Mouse (Mus musculus) limb, embryonic 15.5 days (tissue): ENCODE data around the gene Rep15. TPM values are rescaled to one million over a fixed set of nuclear protein-coding genes. Genes with fewer than 3 reads are reported as not detected.

Experiments
- ATAC-seq: fragments of 200-750 bp; cut with Nextera tagmentation; 2 replicates; pipeline ENCODE4 v1.8.0; 2017; ENCODE audit warnings: low read depth, moderate TSS enrichment; ENCODE audit not compliant: insufficient number of reproducible peaks, low FRiP score, low TSS enrichment
- H3K27ac ChIP-seq: fragments of 300-500 bp; sonication (generic); 2 replicates; pipeline ENCODE4 v1.5.1; 2015; ENCODE audit warnings: moderate library complexity, mild to moderate bottlenecking, inconsistent platforms
- H3K27me3 ChIP-seq: fragments of 300-500 bp; sonication (generic); 2 replicates; pipeline ENCODE4 v1.6.1; 2015; ENCODE audit warnings: inconsistent platforms
- H3K36me3 ChIP-seq: fragments of 300-500 bp; sonication (generic); 2 replicates; pipeline ENCODE4 v1.6.1; 2015; ENCODE audit warnings: inconsistent platforms
- H3K4me1 ChIP-seq: fragments of 300-500 bp; sonication (generic); 2 replicates; pipeline ENCODE4 v1.6.1; 2015; ENCODE audit warnings: inconsistent platforms
- H3K4me2 ChIP-seq: fragments of 300-500 bp; sonication (generic); 2 replicates; pipeline ENCODE4 v1.6.1; 2015; ENCODE audit warnings: mild to moderate bottlenecking, inconsistent platforms
- H3K4me3 ChIP-seq: fragments of 300-500 bp; sonication (generic); 2 replicates; pipeline ENCODE4 v1.5.1; 2015; ENCODE audit warnings: mild to moderate bottlenecking, inconsistent platforms
- H3K9ac ChIP-seq: fragments of 300-500 bp; sonication (generic); 2 replicates; pipeline ENCODE4 v1.6.1; 2015; ENCODE audit warnings: inconsistent platforms
- H3K9me3 ChIP-seq: fragments of 300-500 bp; sonication (generic); 2 replicates; pipeline ENCODE4 v1.6.1; 2016; ENCODE audit warnings: inconsistent platforms
- WGBS: fragments of 180-500 bp; shearing (Covaris S2); methylation state at CpG from one replicate; pipeline ENCODE4 v1.1.7; 2015; 5-methylcytosine and 5-hydroxymethylcytosine counted together
- polyA plus RNA-seq: library from polyadenylated mRNA; unstranded; fragments of >200 nt; fragmentation: Nextera tagmentation; extraction: Ambion mirVana; gene quantifications from 2 replicates; pipeline ENCODE4 v1.2.1, GENCODE M21; 2015

Gene Rep15
- polyA plus RNA-seq = 0.98 and 1.2 TPM in 2 replicates

GRCm38 (mm10) chr6:147032303-147032925 is at the start of gene Rep15:
Gene Rep15, plus strand, starts transcription at chr6:147032584.
- ATAC-seq = no peak
- H3K4me3 ChIP-seq = no peak within 1 kb of the TSS
- WGBS = 53% methylated on average over 13 of the region's 13 CpGs

GRCm38 (mm10) chr6:146984569-146984968 is 47.8 kb upstream of the Rep15 start:
- no peak overlapping the region for H3K4me2 ChIP-seq
- no peaks in the 10 kb centered on the region; the same call in 1 of the 2 replicates for H3K36me3 ChIP-seq
- H3K4me1 ChIP-seq = peaks cover 11% of the 10 kb centered on the region
- no peaks in the 10 kb centered on the region for H3K27me3 ChIP-seq
- no peak overlapping the region for H3K4me3 ChIP-seq
- 53% methylated on average over 3 of the region's 3 CpGs for WGBS
- no peak overlapping the region for H3K9ac ChIP-seq
- 0 out of 2 replicates have a peak overlapping the region, but pooled peaks have one; percentile 1 for H3K27ac ChIP-seq
- H3K9me3 ChIP-seq = no peaks in the 10 kb centered on the region
- no peak for ATAC-seq

More at GRCm38 (mm10) chr6:147032303-147032925, at the start of gene Rep15:
- H3K4me2 ChIP-seq = no peak within 1 kb of the TSS
- no peaks in the 10 kb centered on the region for H3K4me1 ChIP-seq
- H3K9me3 ChIP-seq = no peaks in the 10 kb centered on the region
- no peaks in the 10 kb centered on the region for H3K27me3 ChIP-seq
- no peak within 1 kb of the TSS for H3K9ac ChIP-seq
- no peak within 1 kb of the TSS for H3K27ac ChIP-seq
- peaks cover 58% of the 10 kb centered on the region for H3K36me3 ChIP-seq

- H3K4me1 ChIP-seq = no peaks in the 10 kb centered on the region
- H3K36me3 ChIP-seq = peaks cover 32% of the 10 kb centered on the region
- no peak overlapping the region for H3K4me3 ChIP-seq
- H3K27me3 ChIP-seq = no peaks in the 10 kb centered on the region
- H3K27ac ChIP-seq = no peak overlapping the region
- no peak overlapping the region for H3K4me2 ChIP-seq
- H3K9me3 ChIP-seq = no peaks in the 10 kb centered on the region
- H3K9ac ChIP-seq = no peak overlapping the region
- ATAC-seq = no peak
- 42% methylated on average over 5 of the region's 5 CpGs for WGBS
These were observed 38.1 kb upstream of the Rep15 start for GRCm38 (mm10) chr6:146994236-146994635.

- H3K4me1 ChIP-seq = no peaks in the 10 kb centered on the region
- no peaks in the 10 kb centered on the region for H3K9me3 ChIP-seq
- H3K27ac ChIP-seq = no peak overlapping the region
- no peaks in the 10 kb centered on the region for H3K27me3 ChIP-seq
- no peak overlapping the region for H3K9ac ChIP-seq
- peaks cover 42% of the 10 kb centered on the region for H3K36me3 ChIP-seq
- 85% methylated on average over 2 of the region's 2 CpGs for WGBS
- no peak overlapping the region for H3K4me2 ChIP-seq
- H3K4me3 ChIP-seq = no peak overlapping the region
- ATAC-seq = no peak
These were observed 37.0 kb upstream of the Rep15 start for GRCm38 (mm10) chr6:146995391-146995790.

GRCm38 (mm10) chr6:146995878-146996277 is 36.5 kb upstream of the Rep15 start:
- Histone ChIP-seq H3K4me1 (no peaks in the 10 kb centered on the region), H3K27me3 (no peaks in the 10 kb centered on the region), H3K4me3 (no peak overlapping the region), H3K9ac (no peak overlapping the region), H3K27ac (no peak overlapping the region), H3K36me3 (peaks cover 47% of the 10 kb centered on the region), H3K4me2 (no peak overlapping the region), H3K9me3 (no peaks in the 10 kb centered on the region)
- 85% methylated on average over 6 of the region's 6 CpGs for WGBS
- ATAC-seq = no peak

GRCm38 (mm10) chr6:146997006-146997405 is 35.4 kb upstream of the Rep15 start:
- ATAC-seq = no peak
- Histone ChIP-seq H3K27me3 (no peaks in the 10 kb centered on the region), H3K9ac (no peak overlapping the region), H3K4me1 (no peaks in the 10 kb centered on the region), H3K4me3 (no peak overlapping the region), H3K9me3 (no peaks in the 10 kb centered on the region), H3K27ac (no peak overlapping the region), H3K36me3 (peaks cover 58% of the 10 kb centered on the region), H3K4me2 (no peak overlapping the region)
- 85% methylated on average over 6 of the region's 6 CpGs for WGBS

- ATAC-seq = no peak
- Histone ChIP-seq H3K4me2 (no peak overlapping the region), H3K36me3 (peaks cover 63% of the 10 kb centered on the region), H3K4me3 (no peak overlapping the region), H3K9ac (no peak overlapping the region), H3K9me3 (no peaks in the 10 kb centered on the region), H3K4me1 (no peaks in the 10 kb centered on the region), H3K27ac (no peak overlapping the region), H3K27me3 (no peaks in the 10 kb centered on the region)
- WGBS = 88% methylated on average over 4 of the region's 4 CpGs
These were observed 33.7 kb upstream of the Rep15 start for GRCm38 (mm10) chr6:146998710-146999109.

- WGBS = 87% methylated on average over 9 of the region's 9 CpGs
- H3K27me3 ChIP-seq = no peaks in the 10 kb centered on the region
- H3K9me3 ChIP-seq = no peaks in the 10 kb centered on the region
- no peak overlapping the region for H3K4me2 ChIP-seq
- no peak overlapping the region for H3K9ac ChIP-seq
- ATAC-seq = no peak
- no peaks in the 10 kb centered on the region for H3K4me1 ChIP-seq
- H3K27ac ChIP-seq = no peak overlapping the region
- no peak overlapping the region for H3K4me3 ChIP-seq
- H3K36me3 ChIP-seq = peaks cover 69% of the 10 kb centered on the region
These were observed 33.1 kb upstream of the Rep15 start for GRCm38 (mm10) chr6:146999302-146999701.

GRCm38 (mm10) chr6:146999755-147000154 is 32.6 kb upstream of the Rep15 start:
- Histone ChIP-seq H3K4me1 (no peaks in the 10 kb centered on the region), H3K27ac (no peak overlapping the region), H3K27me3 (no peaks in the 10 kb centered on the region), H3K4me2 (no peak overlapping the region), H3K9me3 (no peaks in the 10 kb centered on the region), H3K4me3 (no peak overlapping the region), H3K9ac (no peak overlapping the region), H3K36me3 (peaks cover 69% of the 10 kb centered on the region)
- 54% methylated on average over 2 of the region's 2 CpGs for WGBS
- ATAC-seq = no peak

GRCm38 (mm10) chr6:147008148-147008547 is 24.2 kb upstream of the Rep15 start:
- no peak for ATAC-seq
- 64% methylated on average over 3 of the region's 3 CpGs for WGBS
- Histone ChIP-seq H3K27me3 (no peaks in the 10 kb centered on the region), H3K36me3 (peaks cover 46% of the 10 kb centered on the region), H3K27ac (no peak overlapping the region), H3K9me3 (no peaks in the 10 kb centered on the region), H3K4me2 (no peak overlapping the region), H3K4me3 (no peak overlapping the region), H3K9ac (no peak overlapping the region), H3K4me1 (no peaks in the 10 kb centered on the region)

- H3K9me3 ChIP-seq = no peaks in the 10 kb centered on the region
- H3K4me2 ChIP-seq = no peak overlapping the region
- peaks cover 56% of the 10 kb centered on the region for H3K36me3 ChIP-seq
- no peaks in the 10 kb centered on the region for H3K27me3 ChIP-seq
- H3K4me1 ChIP-seq = no peaks in the 10 kb centered on the region
- ATAC-seq = no peak
- H3K27ac ChIP-seq = no peak overlapping the region
- WGBS = 66% methylated on average over 6 of the region's 6 CpGs
- no peak overlapping the region for H3K4me3 ChIP-seq
- no peak overlapping the region for H3K9ac ChIP-seq
These were observed 22.0 kb upstream of the Rep15 start for GRCm38 (mm10) chr6:147010358-147010757.

GRCm38 (mm10) chr6:147010811-147011520 is 21.4 kb upstream of the Rep15 start:
- Histone ChIP-seq H3K4me2 (no peak overlapping the region), H3K9ac (no peak overlapping the region), H3K36me3 (peaks cover 58% of the 10 kb centered on the region), H3K4me3 (no peak overlapping the region), H3K9me3 (no peaks in the 10 kb centered on the region), H3K27me3 (no peaks in the 10 kb centered on the region), H3K27ac (0 out of 2 replicates have a peak overlapping the region, but pooled peaks have one; percentile 23), H3K4me1 (no peaks in the 10 kb centered on the region)
- no peak for ATAC-seq
- 69% methylated on average over 15 of the region's 15 CpGs for WGBS
